Mouse (Mus musculus) embryonic fibroblast, embryonic 13.5 days (primary cell): Measurements from ENCODE around the gene Slc8a1.

Experiments used
- CTCF ChIP-seq: IDR thresholded peaks from 2 replicates; pipeline ENCODE4 v1.5.1; 2011; ENCODE audit warnings: mild to moderate bottlenecking, control low read depth, low read length, moderate library complexity, borderline replicate concordance; ENCODE audit not compliant: insufficient read depth
- POLR2A ChIP-seq: IDR thresholded peaks from 2 replicates; pipeline ENCODE4 v1.6.1; 2011; ENCODE audit warnings: low read depth, mild to moderate bottlenecking, control low read depth, low read length, moderate library complexity

GRCm38 (mm10) chr17:81576893-81577292, 161.3 kb downstream of the Slc8a1 start:
- TF ChIP-seq CTCF (no peak), POLR2A (no peak)
